Mouse (Mus musculus) CD4-positive, CD25-positive, alpha-beta regulatory T cell, adult 2 months (primary cell): ENCODE results near the gene Tssc4.

Source experiments
- DNase-seq: peaks from one replicate; pipeline ENCODE4 v3.0.0-alpha.2; 2012; ENCODE audit warnings: low read depth, low spot score

Tssc4 gene

GRCm38 (mm10) chr7:143109696-143110095, 40.6 kb downstream of the Tssc4 start:
- DNase-seq, result no peak

DNA sequence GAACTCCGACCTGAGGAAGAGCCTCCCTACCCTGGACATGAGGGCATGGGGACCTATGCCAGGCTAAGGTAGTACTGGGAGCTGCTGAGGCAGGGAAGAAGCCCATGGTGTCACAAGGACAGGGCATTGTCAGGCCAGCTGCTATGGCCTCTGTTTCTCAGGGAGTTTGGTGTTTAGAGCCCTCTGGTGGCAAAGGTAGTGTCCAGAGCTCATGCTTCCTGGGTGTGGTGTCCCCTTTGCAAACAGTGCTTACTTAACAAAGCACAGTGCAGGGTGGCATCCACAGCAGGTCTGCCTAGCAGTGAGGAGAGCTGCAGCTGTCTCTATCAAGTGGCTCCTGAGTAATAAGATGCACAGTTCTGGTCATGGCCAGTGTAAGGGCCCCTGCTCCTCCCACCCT, 41.8 kb downstream of the Tssc4 start:
- DNase-seq, result no peak

GRCm38 (mm10) chr7:143111719-143112118, 42.7 kb downstream of the Tssc4 start:
- no peak for DNase-seq

DNA sequence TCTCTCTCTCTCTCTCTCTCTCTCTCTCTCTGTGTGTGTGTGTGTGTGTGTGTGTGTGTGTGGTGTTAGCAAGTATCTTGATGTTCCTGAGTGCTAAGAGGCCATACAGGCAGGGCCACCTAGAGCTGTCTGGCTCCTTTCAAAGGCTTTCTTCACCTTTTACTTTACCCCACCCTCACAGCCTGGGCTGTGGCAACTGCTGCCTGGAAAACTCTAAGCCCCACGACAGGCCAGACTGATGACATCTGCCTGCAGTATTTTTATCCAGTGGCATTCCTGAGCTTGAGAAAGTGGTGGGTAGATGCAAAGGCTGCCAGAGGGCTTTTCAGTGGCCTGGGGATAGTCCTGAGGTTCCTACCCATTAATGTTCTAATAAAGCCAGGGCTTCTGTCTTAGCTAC, 43.3 kb downstream of the Tssc4 start:
- DNase-seq, result no peak

DNA sequence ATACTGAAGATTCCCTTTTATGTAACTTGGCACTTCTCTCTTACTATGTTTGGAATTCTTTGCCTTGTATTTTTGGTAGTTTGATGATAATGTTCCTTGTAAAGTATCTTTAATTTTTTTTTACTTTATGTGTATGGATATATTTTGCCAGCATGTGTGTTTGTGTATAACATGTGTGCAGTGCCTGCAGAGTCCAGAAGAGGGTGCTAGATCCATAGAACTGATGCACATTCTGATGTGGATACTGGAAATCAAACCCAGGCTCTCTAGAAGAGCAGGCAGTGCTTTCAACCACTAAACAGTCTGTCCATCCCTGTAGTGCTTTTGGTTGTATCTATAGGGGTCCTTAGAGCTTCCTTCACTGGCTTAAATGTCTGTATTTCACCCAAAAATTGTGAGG, 45.7 kb downstream of the Tssc4 start:
- DNase-seq, result no peak

DNA sequence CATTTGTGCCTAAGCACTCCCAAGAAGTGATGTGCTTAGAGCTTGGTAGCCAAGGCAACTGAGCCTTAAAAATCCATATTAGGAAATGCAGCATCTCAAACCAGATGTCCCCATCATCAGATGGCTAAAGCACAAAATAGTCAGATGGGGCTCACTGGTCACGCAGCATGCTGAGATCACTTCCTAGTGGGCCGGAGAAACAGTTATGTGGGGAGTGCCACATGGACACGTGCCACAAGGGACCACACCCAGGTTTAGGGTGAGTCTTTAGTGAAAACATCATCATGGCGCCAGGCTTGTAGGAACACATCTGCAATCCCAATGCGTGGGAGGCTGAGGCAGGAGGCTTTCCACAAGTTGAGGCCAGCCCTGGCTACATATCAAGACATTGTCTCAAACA, 47.5 kb downstream of the Tssc4 start:
- no peak for DNase-seq

DNA sequence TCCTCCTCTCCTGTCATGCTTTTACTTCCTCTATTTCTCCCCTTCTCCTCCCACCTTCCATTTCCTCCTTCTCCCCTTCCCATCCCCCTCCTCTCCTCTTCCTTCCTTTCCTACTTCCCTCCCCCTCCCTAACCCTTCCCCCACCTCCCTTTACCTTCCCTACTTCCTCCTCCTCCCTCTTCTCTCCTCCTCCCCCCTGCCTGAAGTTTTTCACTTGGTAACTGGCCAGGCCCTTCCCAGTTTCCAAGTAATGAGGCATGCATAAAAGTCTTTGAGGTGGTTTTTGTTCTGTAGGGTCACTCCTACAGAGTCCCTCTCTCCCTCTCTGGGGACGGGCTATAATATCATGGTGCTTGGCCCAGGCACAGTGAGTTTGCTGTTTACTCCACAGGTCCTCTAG, 50.4 kb downstream of the Tssc4 start:
- DNase-seq, result no peak

DNA sequence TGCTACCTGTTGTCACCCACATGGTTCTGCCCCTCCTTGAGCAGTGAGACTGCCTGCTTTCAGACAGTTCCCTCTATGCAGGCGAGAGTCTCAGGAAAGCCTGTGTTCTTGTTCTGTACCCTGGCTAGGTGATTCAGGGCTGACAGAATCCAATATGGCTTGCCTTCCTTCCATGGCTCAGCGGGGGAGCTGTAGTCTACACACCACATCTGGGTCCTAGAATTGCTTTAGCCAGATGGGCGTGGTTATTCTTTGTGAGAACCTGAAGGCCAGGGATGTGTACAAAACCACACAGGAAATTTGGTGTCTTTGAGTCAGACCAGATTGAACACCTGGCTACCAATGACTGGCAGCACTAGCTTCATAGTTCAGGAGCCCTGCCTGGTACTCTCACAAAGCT, 50.8 kb downstream of the Tssc4 start:
- no peak for DNase-seq
